ENCODE assay signal across 29 mouse cellular contexts in genomic region chr12:69143460-69143859, GRCm38 (mm10). TPM values are rescaled to one million over a fixed set of nuclear protein-coding genes. Genes with fewer than 3 reads are reported as not detected.
"Had no signal": no experiment of that assay in that cellular context is flagged by ENCODE, and none has a peak within 500 bp of the region (broad histone marks: within the 10 kb centered on the region; RNA-seq: fewer than 3 reads in every experiment).

No protein-coding gene starts in this region.

- ATAC-seq: forebrain, postnatal 0 days; hindbrain, embryonic 16.5 days; inflammation-experienced regulatory T-cells, adult 6 months; intestine, embryonic 15.5 days; intestine, postnatal 0 days had no signal

- H3K27me3 ChIP-seq: heart, embryonic 12.5 days; hindbrain, embryonic 12.5 days; intestine, embryonic 15.5 days; limb, embryonic 12.5 days had no signal

- H3K27ac ChIP-seq: heart, embryonic 10.5 days; hindbrain, embryonic 10.5 days; hindbrain, embryonic 12.5 days; hindbrain, embryonic 14.5 days; intestine, embryonic 15.5 days; layer of hippocampus, adult 2 months; left cerebral cortex, adult 2 months; limb, embryonic 10.5 days; limb, embryonic 12.5 days had no signal

- H3K4me2 ChIP-seq: heart, embryonic 12.5 days; hindbrain, embryonic 12.5 days; hindbrain, embryonic 14.5 days; intestine, embryonic 15.5 days; limb, embryonic 12.5 days had no signal

- H3K9ac ChIP-seq: forebrain, postnatal 0 days; heart, embryonic 12.5 days; hindbrain, embryonic 12.5 days; hindbrain, embryonic 14.5 days; intestine, embryonic 15.5 days; limb, embryonic 12.5 days had no signal

- H3K4me1 ChIP-seq: heart, embryonic 10.5 days; heart, embryonic 12.5 days; hindbrain, embryonic 10.5 days; hindbrain, embryonic 12.5 days; intestine, embryonic 15.5 days; limb, embryonic 10.5 days; limb, embryonic 12.5 days had no signal

- H3K36me3 ChIP-seq: heart, embryonic 10.5 days; heart, embryonic 12.5 days; hindbrain, embryonic 10.5 days; hindbrain, embryonic 12.5 days; intestine, embryonic 15.5 days; limb, embryonic 10.5 days; limb, embryonic 12.5 days had no signal

- H3K9me3 ChIP-seq: heart, embryonic 10.5 days; heart, embryonic 12.5 days; hindbrain, embryonic 10.5 days; hindbrain, embryonic 12.5 days; intestine, embryonic 15.5 days; limb, embryonic 10.5 days; limb, embryonic 12.5 days had no signal

- H3K4me3 ChIP-seq: heart, embryonic 10.5 days; heart, embryonic 12.5 days; hindbrain, embryonic 10.5 days; hindbrain, embryonic 12.5 days; intestine, embryonic 15.5 days; layer of hippocampus, adult 2 months; left cerebral cortex, adult 2 months; limb, embryonic 10.5 days; limb, embryonic 12.5 days had no signal

- DNase-seq: forebrain, postnatal 0 days; gastrocnemius, postnatal 14 days; gastrocnemius, postnatal 36 days; heart, adult 11 months; heart, postnatal 10 days; heart, postnatal 4 days; kidney, adult 18-20 months; kidney, adult 8-10 months; kidney, postnatal 10 days; kidney, postnatal 25 days; kidney, postnatal 4 days had no signal

RNA-seq across cellular contexts. Expression of gene Lrr1, which starts 25.2 kb away (rescaled TPM):
- total RNA-seq: gastrocnemius, adult 18-20 months; gastrocnemius, adult 8-10 months; gastrocnemius, postnatal 36 days; heart, adult 8-10 months; layer of hippocampus, adult 2 months; layer of hippocampus, postnatal 25 days; left cerebral cortex, adult 2 months; left cerebral cortex, postnatal 36 days had no signal
